Mouse (Mus musculus): ENCODE data around the gene Clec14a. TPM values are rescaled to one million over a fixed set of nuclear protein-coding genes. Genes with fewer than 3 reads are reported as not detected.

Clec14a gene
- 1.3 and 2.2 TPM in 2 replicates for polyA plus RNA-seq (2012; rRNA removed)

GRCm38 (mm10) chr12:58268563-58269501 lies at the start of gene Clec14a:
Clec14a (minus strand) TSS chr12:58269290.

Other genes with a start within 250 kb of the Clec14a start
- 0.49 and 1.1 TPM in 2 replicates for gene Sstr1, start 57.5 kb downstream of the Clec14a start, polyA plus RNA-seq (2012; rRNA removed)

All from stomach, adult 2 months (tissue).